Mouse (Mus musculus): ENCODE data around the gene Lgmn. TPM values are rescaled to one million over a fixed set of nuclear protein-coding genes. Genes with fewer than 3 reads are reported as not detected.

Lgmn gene
- polyA plus RNA-seq, 1 experiment from 2014 or later, result 95.4 TPM

- Histone ChIP-seq H3K4me3 (ENCODE audit: low read length) (no peak overlapping the region), H3K27ac (ENCODE audit: low read depth, low read length) (no peak overlapping the region), H3K4me1 (ENCODE audit: control insufficient read depth, insufficient read depth, low read length) (no peaks in the 10 kb centered on the region), H3K4me2 (replicated peaks; ENCODE audit: low read depth, low read length) (no peak overlapping the region), H3K9ac (ENCODE audit: low read depth, low read length) (no peak overlapping the region), H3K36me3 (ENCODE audit: control insufficient read depth, insufficient read depth, low read length) (peaks cover 3% of the 10 kb centered on the region; the same call in 1 of the 2 replicates), H3K9me3 (ENCODE audit: control insufficient read depth, low read length) (no peaks in the 10 kb centered on the region), H3K27me3 (ENCODE audit: control insufficient read depth, insufficient read depth, low read length) (no peaks in the 10 kb centered on the region)
- whole genome bisulfite sequencing, result 69% methylated on average over 2 of the region's 2 CpGs
- ATAC-seq (ENCODE audit: low FRiP score, low TSS enrichment), result no peak
Observed at GRCm38 (mm10) chr12:102424456-102424855, 15.2 kb downstream of the Lgmn start.

- H3K4me1 ChIP-seq (ENCODE audit: control insufficient read depth, insufficient read depth, low read length), result no peaks in the 10 kb centered on the region
- no peak for ATAC-seq (ENCODE audit: low FRiP score, low TSS enrichment)
- H3K9ac ChIP-seq (ENCODE audit: low read depth, low read length), result no peak overlapping the region
- WGBS, result 93% methylated on average over 8 of the region's 8 CpGs
- peaks cover 3% of the 10 kb centered on the region; the same call in 1 of the 2 replicates for H3K36me3 ChIP-seq (ENCODE audit: control insufficient read depth, insufficient read depth, low read length)
- H3K27me3 ChIP-seq (ENCODE audit: control insufficient read depth, insufficient read depth, low read length), result no peaks in the 10 kb centered on the region
- H3K4me2 ChIP-seq (replicated peaks; ENCODE audit: low read depth, low read length), result no peak overlapping the region
- no peak overlapping the region for H3K27ac ChIP-seq (ENCODE audit: low read depth, low read length)
- H3K9me3 ChIP-seq (ENCODE audit: control insufficient read depth, low read length), result no peaks in the 10 kb centered on the region
- no peak overlapping the region for H3K4me3 ChIP-seq (ENCODE audit: low read length)
Observed at GRCm38 (mm10) chr12:102423625-102424024, 16.0 kb downstream of the Lgmn start.

GRCm38 (mm10) chr12:102422623-102423320 is 16.8 kb downstream of the Lgmn start:
- Histone ChIP-seq H3K4me2 (replicated peaks; ENCODE audit: low read depth, low read length) (no peak overlapping the region), H3K9ac (ENCODE audit: low read depth, low read length) (no peak overlapping the region), H3K27me3 (ENCODE audit: control insufficient read depth, insufficient read depth, low read length) (no peaks in the 10 kb centered on the region), H3K27ac (ENCODE audit: low read depth, low read length) (no peak overlapping the region), H3K4me1 (ENCODE audit: control insufficient read depth, insufficient read depth, low read length) (no peaks in the 10 kb centered on the region), H3K4me3 (ENCODE audit: low read length) (no peak overlapping the region), H3K36me3 (ENCODE audit: control insufficient read depth, insufficient read depth, low read length) (peaks cover 3% of the 10 kb centered on the region; the same call in 1 of the 2 replicates), H3K9me3 (ENCODE audit: control insufficient read depth, low read length) (no peaks in the 10 kb centered on the region)
- no peak for ATAC-seq (ENCODE audit: low FRiP score, low TSS enrichment)
- WGBS, result 89% methylated on average over 11 of the region's 11 CpGs

- no peak overlapping the region for H3K4me3 ChIP-seq (ENCODE audit: low read length)
- no peaks in the 10 kb centered on the region for H3K9me3 ChIP-seq (ENCODE audit: control insufficient read depth, low read length)
- H3K27me3 ChIP-seq (ENCODE audit: control insufficient read depth, insufficient read depth, low read length), result no peaks in the 10 kb centered on the region
- WGBS, result 85% methylated on average over 6 of the region's 6 CpGs
- H3K4me2 ChIP-seq (replicated peaks; ENCODE audit: low read depth, low read length), result no peak overlapping the region
- H3K36me3 ChIP-seq (ENCODE audit: control insufficient read depth, insufficient read depth, low read length), result peaks cover 3% of the 10 kb centered on the region; the same call in 1 of the 2 replicates
- H3K9ac ChIP-seq (ENCODE audit: low read depth, low read length), result no peak overlapping the region
- no peak for ATAC-seq (ENCODE audit: low FRiP score, low TSS enrichment)
- H3K27ac ChIP-seq (ENCODE audit: low read depth, low read length), result no peak overlapping the region
- H3K4me1 ChIP-seq (ENCODE audit: control insufficient read depth, insufficient read depth, low read length), result no peaks in the 10 kb centered on the region
Observed at GRCm38 (mm10) chr12:102422065-102422464, 17.5 kb downstream of the Lgmn start.

- H3K4me3 ChIP-seq (ENCODE audit: low read length), result no peak overlapping the region
- H3K4me2 ChIP-seq (replicated peaks; ENCODE audit: low read depth, low read length), result no peak overlapping the region
- no peaks in the 10 kb centered on the region for H3K27me3 ChIP-seq (ENCODE audit: control insufficient read depth, insufficient read depth, low read length)
- no peak for ATAC-seq (ENCODE audit: low FRiP score, low TSS enrichment)
- 84% methylated on average over 10 of the region's 10 CpGs for WGBS
- H3K4me1 ChIP-seq (ENCODE audit: control insufficient read depth, insufficient read depth, low read length), result no peaks in the 10 kb centered on the region; the same call in 1 of the 2 replicates
- no peak overlapping the region for H3K27ac ChIP-seq (ENCODE audit: low read depth, low read length)
- no peaks in the 10 kb centered on the region for H3K36me3 ChIP-seq (ENCODE audit: control insufficient read depth, insufficient read depth, low read length)
- no peak overlapping the region for H3K9ac ChIP-seq (ENCODE audit: low read depth, low read length)
- no peaks in the 10 kb centered on the region for H3K9me3 ChIP-seq (ENCODE audit: control insufficient read depth, low read length)
Observed at GRCm38 (mm10) chr12:102420168-102420890, 19.3 kb downstream of the Lgmn start.

- Histone ChIP-seq H3K27me3 (ENCODE audit: control insufficient read depth, insufficient read depth, low read length) (no peaks in the 10 kb centered on the region), H3K4me1 (ENCODE audit: control insufficient read depth, insufficient read depth, low read length) (no peaks in the 10 kb centered on the region; the same call in 1 of the 2 replicates), H3K4me3 (ENCODE audit: low read length) (no peak overlapping the region), H3K9me3 (ENCODE audit: control insufficient read depth, low read length) (no peaks in the 10 kb centered on the region), H3K4me2 (replicated peaks; ENCODE audit: low read depth, low read length) (no peak overlapping the region), H3K9ac (ENCODE audit: low read depth, low read length) (no peak overlapping the region), H3K36me3 (ENCODE audit: control insufficient read depth, insufficient read depth, low read length) (no peaks in the 10 kb centered on the region), H3K27ac (ENCODE audit: low read depth, low read length) (peak overlapping the region; percentile 37; the same call in 1 of the 2 replicates)
- WGBS, result 59% methylated on average over 3 of the region's 3 CpGs
- ATAC-seq (ENCODE audit: low FRiP score, low TSS enrichment), result no peak
Observed at GRCm38 (mm10) chr12:102419544-102419943, 20.1 kb downstream of the Lgmn start.

- Histone ChIP-seq H3K4me1 (ENCODE audit: control insufficient read depth, insufficient read depth, low read length) (no peaks in the 10 kb centered on the region; the same call in 1 of the 2 replicates), H3K9me3 (ENCODE audit: control insufficient read depth, low read length) (no peaks in the 10 kb centered on the region), H3K4me3 (ENCODE audit: low read length) (no peak overlapping the region), H3K27me3 (ENCODE audit: control insufficient read depth, insufficient read depth, low read length) (no peaks in the 10 kb centered on the region), H3K27ac (ENCODE audit: low read depth, low read length) (no peak overlapping the region), H3K36me3 (ENCODE audit: control insufficient read depth, insufficient read depth, low read length) (no peaks in the 10 kb centered on the region), H3K9ac (ENCODE audit: low read depth, low read length) (no peak overlapping the region), H3K4me2 (replicated peaks; ENCODE audit: low read depth, low read length) (no peak overlapping the region)
- 88% methylated on average over 6 of the region's 6 CpGs for WGBS
- no peak for ATAC-seq (ENCODE audit: low FRiP score, low TSS enrichment)
Observed at GRCm38 (mm10) chr12:102417701-102418100, 21.9 kb downstream of the Lgmn start.

- Histone ChIP-seq H3K9ac (ENCODE audit: low read depth, low read length) (no peak overlapping the region), H3K27ac (ENCODE audit: low read depth, low read length) (no peak overlapping the region), H3K4me3 (ENCODE audit: low read length) (no peak overlapping the region), H3K4me2 (replicated peaks; ENCODE audit: low read depth, low read length) (no peak overlapping the region), H3K9me3 (ENCODE audit: control insufficient read depth, low read length) (no peaks in the 10 kb centered on the region), H3K4me1 (ENCODE audit: control insufficient read depth, insufficient read depth, low read length) (no peaks in the 10 kb centered on the region; the same call in 1 of the 2 replicates), H3K36me3 (ENCODE audit: control insufficient read depth, insufficient read depth, low read length) (no peaks in the 10 kb centered on the region), H3K27me3 (ENCODE audit: control insufficient read depth, insufficient read depth, low read length) (no peaks in the 10 kb centered on the region)
- ATAC-seq (ENCODE audit: low FRiP score, low TSS enrichment), result peak; percentile 6; the same call in 1 of the 2 replicates
- WGBS, result 71% methylated on average over 7 of the region's 7 CpGs
Observed at GRCm38 (mm10) chr12:102416955-102417510, 22.6 kb downstream of the Lgmn start.

All from kidney, embryonic 14.5 days (tissue).